ENCODE assay signal across 10 mouse cellular contexts in the genomic region with DNA sequence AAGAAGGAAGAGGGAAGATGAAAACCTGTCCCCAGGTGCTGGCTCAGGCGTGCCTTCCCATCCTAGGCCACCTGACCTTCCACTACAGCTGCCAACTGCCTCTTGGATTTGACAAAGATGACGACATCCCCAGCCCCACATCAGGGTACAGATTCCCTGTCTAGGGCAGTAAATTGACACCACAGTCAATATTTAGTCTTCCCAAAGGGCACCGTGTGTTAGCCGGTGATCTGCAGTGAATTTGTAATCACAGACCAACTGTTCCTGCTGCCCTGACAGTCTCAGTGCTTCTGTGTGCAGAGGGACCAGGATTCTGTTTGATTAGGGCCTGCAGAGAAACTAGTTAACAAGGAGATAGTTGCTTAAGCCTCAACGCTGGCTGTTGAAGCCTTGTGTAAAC.
"Had no signal": no experiment of that assay in that cellular context is flagged by ENCODE, and none has a peak within 500 bp of the region (broad histone marks: within the 10 kb centered on the region; RNA-seq: fewer than 3 reads in every experiment).

No protein-coding gene starts in this region.

- H3K9me3 ChIP-seq: limb, embryonic 12.5 days; neural tube, embryonic 15.5 days had no signal

- DNase-seq: kidney, adult 18-20 months; kidney, postnatal 10 days; kidney, postnatal 4 days; lung, adult 18-20 months; thymus, adult 2 months; thymus, postnatal 36 days had no signal

- H3K27ac ChIP-seq: layer of hippocampus, adult 2 months; limb, embryonic 12.5 days; neural tube, embryonic 15.5 days had no signal

- H3K27me3 ChIP-seq: limb, embryonic 12.5 days; neural tube, embryonic 15.5 days had no signal

- H3K9ac ChIP-seq: limb, embryonic 12.5 days; neural tube, embryonic 15.5 days had no signal

- H3K36me3 ChIP-seq: limb, embryonic 12.5 days; neural tube, embryonic 15.5 days had no signal

- H3K4me3 ChIP-seq: layer of hippocampus, adult 2 months; limb, embryonic 12.5 days; myocyte; neural tube, embryonic 15.5 days had no signal

- H3K4me2 ChIP-seq: limb, embryonic 12.5 days; neural tube, embryonic 15.5 days had no signal
